Mouse (Mus musculus): ENCODE data around the gene Fam166a. TPM values are rescaled to one million over a fixed set of nuclear protein-coding genes. Genes with fewer than 3 reads are reported as not detected.

The Fam166a gene
- polyA plus RNA-seq, 1 experiment from 2014 or later, result 1.4 TPM

Other genes starting within 250 kb of the Fam166a start
- gene Mrpl41, start 243.6 kb upstream of the Fam166a start, polyA plus RNA-seq (2016; fragmentation: Nextera tagmentation; extraction: Ambion mirVana), result 124 and 127 TPM in 2 replicates
- 5.6 and 6.1 TPM in 2 replicates for gene Pnpla7, start 242.7 kb upstream of the Fam166a start, polyA plus RNA-seq (2016; fragmentation: Nextera tagmentation; extraction: Ambion mirVana)
- gene Nsmf, start 164.4 kb upstream of the Fam166a start, polyA plus RNA-seq (2016; fragmentation: Nextera tagmentation; extraction: Ambion mirVana), result 67.3 and 68.6 TPM in 2 replicates
- not detected in 2 replicates for gene Entpd8, start 138.4 kb upstream of the Fam166a start, polyA plus RNA-seq (2016; fragmentation: Nextera tagmentation; extraction: Ambion mirVana)
- gene Noxa1, start 123.6 kb upstream of the Fam166a start, polyA plus RNA-seq (2016; fragmentation: Nextera tagmentation; extraction: Ambion mirVana), result 0.21 and 0.24 TPM in 2 replicates
- gene Nrarp, start 38.0 kb upstream of the Fam166a start, polyA plus RNA-seq (2016; fragmentation: Nextera tagmentation; extraction: Ambion mirVana), result 19.8 and 26.6 TPM in 2 replicates
- gene Tor4a, start 21.9 kb upstream of the Fam166a start, polyA plus RNA-seq (2016; fragmentation: Nextera tagmentation; extraction: Ambion mirVana), result 2.2 and 2.4 TPM in 2 replicates
- 124 and 125 TPM in 2 replicates for gene Nelfb, start 7.3 kb upstream of the Fam166a start, polyA plus RNA-seq (2016; fragmentation: Nextera tagmentation; extraction: Ambion mirVana)
- not detected in 2 replicates for gene Stpg3, start 4.1 kb upstream of the Fam166a start, polyA plus RNA-seq (2016; fragmentation: Nextera tagmentation; extraction: Ambion mirVana)
- gene Tubb4b, start 6.0 kb downstream of the Fam166a start, polyA plus RNA-seq (2016; fragmentation: Nextera tagmentation; extraction: Ambion mirVana), result 562 and 601 TPM in 2 replicates
- gene Slc34a3, start 15.6 kb downstream of the Fam166a start, polyA plus RNA-seq (2016; fragmentation: Nextera tagmentation; extraction: Ambion mirVana), result not detected in 2 replicates
- not detected in 2 replicates for gene Rnf224, start 18.0 kb downstream of the Fam166a start, polyA plus RNA-seq (2016; fragmentation: Nextera tagmentation; extraction: Ambion mirVana)
- gene Rnf208, start 23.5 kb downstream of the Fam166a start, polyA plus RNA-seq (2016; fragmentation: Nextera tagmentation; extraction: Ambion mirVana), result 15.1 and 16.4 TPM in 2 replicates
- gene Cysrt1, start 23.7 kb downstream of the Fam166a start, polyA plus RNA-seq (2016; fragmentation: Nextera tagmentation; extraction: Ambion mirVana), result 0.59 TPM in 1 of 2 replicates, not detected in the other
- 6.3 and 7.9 TPM in 2 replicates for gene AL732309.1, start 28.1 kb downstream of the Fam166a start, polyA plus RNA-seq (2016; fragmentation: Nextera tagmentation; extraction: Ambion mirVana)
- gene Tmem203, start 36.7 kb downstream of the Fam166a start, polyA plus RNA-seq (2016; fragmentation: Nextera tagmentation; extraction: Ambion mirVana), result 15.2 and 18.3 TPM in 2 replicates
- gene Tprn, start 43.9 kb downstream of the Fam166a start, polyA plus RNA-seq (2016; fragmentation: Nextera tagmentation; extraction: Ambion mirVana), result 8.0 and 9.0 TPM in 2 replicates
- 228 and 238 TPM in 2 replicates for gene Ssna1, start 53.7 kb downstream of the Fam166a start, polyA plus RNA-seq (2016; fragmentation: Nextera tagmentation; extraction: Ambion mirVana)
- 147 and 151 TPM in 2 replicates for gene Anapc2, start 53.7 kb downstream of the Fam166a start, polyA plus RNA-seq (2016; fragmentation: Nextera tagmentation; extraction: Ambion mirVana)
- not detected in 2 replicates for gene Tmem210, start 69.4 kb downstream of the Fam166a start, polyA plus RNA-seq (2016; fragmentation: Nextera tagmentation; extraction: Ambion mirVana)
- gene Lrrc26, start 71.2 kb downstream of the Fam166a start, polyA plus RNA-seq (2016; fragmentation: Nextera tagmentation; extraction: Ambion mirVana), result not detected in 2 replicates
- gene Grin1, start 100.4 kb downstream of the Fam166a start, polyA plus RNA-seq (2016; fragmentation: Nextera tagmentation; extraction: Ambion mirVana), result 0.89 and 1.4 TPM in 2 replicates
- 50.4 and 51.9 TPM in 2 replicates for gene Man1b1, start 113.6 kb downstream of the Fam166a start, polyA plus RNA-seq (2016; fragmentation: Nextera tagmentation; extraction: Ambion mirVana)
- gene Dpp7, start 137.6 kb downstream of the Fam166a start, polyA plus RNA-seq (2016; fragmentation: Nextera tagmentation; extraction: Ambion mirVana), result 17.0 and 18.0 TPM in 2 replicates
- gene Uap1l1, start 146.9 kb downstream of the Fam166a start, polyA plus RNA-seq (2016; fragmentation: Nextera tagmentation; extraction: Ambion mirVana), result 8.5 and 11.4 TPM in 2 replicates
- gene Sapcd2, start 153.6 kb downstream of the Fam166a start, polyA plus RNA-seq (2016; fragmentation: Nextera tagmentation; extraction: Ambion mirVana), result 73.6 and 74.6 TPM in 2 replicates
- 0.14 TPM in 1 of 2 replicates, not detected in the other for gene Entpd2, start 177.1 kb downstream of the Fam166a start, polyA plus RNA-seq (2016; fragmentation: Nextera tagmentation; extraction: Ambion mirVana)
- 38.3 and 40.3 TPM in 2 replicates for gene Npdc1, start 180.6 kb downstream of the Fam166a start, polyA plus RNA-seq (2016; fragmentation: Nextera tagmentation; extraction: Ambion mirVana)
- not detected in 2 replicates for gene Fut7, start 204.5 kb downstream of the Fam166a start, polyA plus RNA-seq (2016; fragmentation: Nextera tagmentation; extraction: Ambion mirVana)
- 4.3 and 5.6 TPM in 2 replicates for gene Abca2, start 210.0 kb downstream of the Fam166a start, polyA plus RNA-seq (2016; fragmentation: Nextera tagmentation; extraction: Ambion mirVana)
- 0.60 and 1.4 TPM in 2 replicates for gene Clic3, start 238.1 kb downstream of the Fam166a start, polyA plus RNA-seq (2016; fragmentation: Nextera tagmentation; extraction: Ambion mirVana)
- 15.8 and 16.0 TPM in 2 replicates for gene Paxx, start 242.3 kb downstream of the Fam166a start, polyA plus RNA-seq (2016; fragmentation: Nextera tagmentation; extraction: Ambion mirVana)

All from embryonic facial prominence, embryonic 10.5 days (tissue).